Mouse (Mus musculus) ES-E14 (cell line): ENCODE measurements around the gene Dnah12.

Experiments used
- CHD2 ChIP-seq: IDR thresholded peaks from 2 replicates; pipeline ENCODE4 v1.6.1; 2014; ENCODE audit warnings: mild to moderate bottlenecking, low read depth, low read length, inconsistent platforms
- HCFC1 ChIP-seq: IDR thresholded peaks from 2 replicates; pipeline ENCODE4 v1.6.1; 2012; ENCODE audit warnings: low read length, inconsistent platforms, borderline replicate concordance; ENCODE audit not compliant: insufficient read depth
- MAFK ChIP-seq: IDR thresholded peaks from 2 replicates; pipeline ENCODE4 v1.6.1; 2014; ENCODE audit warnings: mild to moderate bottlenecking, low read depth, low read length, inconsistent platforms; ENCODE audit not compliant: insufficient read depth
- ZC3H11A ChIP-seq: IDR thresholded peaks from 2 replicates; pipeline ENCODE4 v1.6.1; 2012; ENCODE audit warnings: low read depth, mild to moderate bottlenecking, inconsistent platforms, low read length, borderline replicate concordance

- TF ChIP-seq MAFK (no peak), CHD2 (no peak), ZC3H11A (no peak), HCFC1 (no peak)
These were observed 214.3 kb downstream of the Dnah12 start for GRCm38 (mm10) chr14:26907401-26907800.
